Mouse (Mus musculus): ENCODE measurements around the gene Phlda3. TPM values are rescaled to one million over a fixed set of nuclear protein-coding genes. Genes with fewer than 3 reads are reported as not detected.
A peak's percentile ranks its signal among the peaks of the same experiment; 100 is the strongest.

The Phlda3 gene
- polyA plus RNA-seq, 1 experiment from 2014 or later = 22.8 TPM

DNA sequence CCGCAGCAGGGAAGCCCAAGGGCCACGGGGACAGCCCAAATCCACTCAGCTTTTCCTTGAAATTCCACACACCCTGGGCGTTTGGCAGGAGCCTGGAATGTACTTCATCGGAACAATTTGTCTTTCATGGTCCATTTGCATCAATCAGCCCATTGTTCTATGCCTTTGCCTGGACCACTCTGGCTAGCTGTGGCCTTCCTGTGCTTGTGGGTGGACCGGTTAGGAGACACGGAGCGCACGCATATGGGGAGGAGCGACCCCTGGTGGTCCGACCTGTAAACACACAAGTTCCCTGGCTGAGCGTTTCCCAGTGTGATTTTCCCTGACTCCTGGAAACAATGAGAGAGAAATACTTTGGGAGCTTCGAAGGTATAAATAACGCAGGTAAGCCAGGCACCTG lies 15.3 kb downstream of the Phlda3 start:
- WGBS = 17% methylated on average over 13 of the region's 13 CpGs
- Histone ChIP-seq H3K36me3 (no peaks in the 10 kb centered on the region), H3K4me3 (no peak overlapping the region), H3K4me1 (peaks cover 30% of the 10 kb centered on the region), H3K27ac (replicated peaks) (no peak overlapping the region), H3K9me3 (replicated peaks) (no peaks in the 10 kb centered on the region), H3K27me3 (ENCODE audit: low read depth, poor library complexity, severe bottlenecking) (peaks cover 38% of the 10 kb centered on the region)
- DNase-seq (ENCODE audit: low spot score) = peak; percentile 77

DNA sequence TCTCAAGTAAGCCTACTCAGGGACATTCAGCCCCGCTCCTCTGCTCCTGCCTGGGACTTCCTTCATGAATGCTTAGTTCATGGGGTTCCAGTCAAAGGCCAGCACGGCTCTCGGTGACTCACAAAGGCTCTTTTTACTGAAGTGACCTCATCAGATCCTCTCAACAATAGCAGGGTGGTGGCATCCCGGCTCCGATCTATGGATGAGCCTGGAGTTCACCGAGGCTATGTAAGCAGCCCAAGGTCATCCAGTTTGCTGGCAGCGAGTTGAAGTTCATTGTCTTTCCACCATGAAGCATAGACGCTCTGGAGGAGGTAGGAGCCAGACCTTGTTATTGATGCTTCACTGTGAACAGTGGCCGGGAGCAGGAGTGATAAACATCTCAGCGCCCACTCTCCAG lies 16.9 kb downstream of the Phlda3 start:
- 25% methylated on average over 10 of the region's 10 CpGs for WGBS
- DNase-seq (ENCODE audit: low spot score) = peak; percentile 51

DNA sequence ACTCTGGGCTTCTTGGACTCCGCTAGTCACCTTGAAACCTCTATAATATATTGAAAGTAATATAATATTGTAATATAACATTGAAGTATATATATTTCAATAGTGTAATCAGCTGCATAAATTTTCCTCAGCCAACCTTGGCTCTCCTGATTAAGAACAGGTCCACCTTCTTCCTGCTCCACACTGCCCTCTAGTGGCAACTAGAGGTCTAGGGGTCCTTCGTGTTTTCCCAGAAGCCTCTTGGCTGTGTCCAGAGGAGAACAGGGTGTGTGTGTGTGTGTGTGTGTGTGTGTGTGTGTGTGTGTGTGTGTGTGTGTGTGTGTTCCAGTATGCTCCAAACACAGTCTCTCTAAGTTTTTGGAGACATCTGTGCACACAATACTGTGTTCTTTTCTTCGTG lies 21.9 kb downstream of the Phlda3 start:
- DNase-seq (ENCODE audit: low spot score) = peak; percentile 80
- no peaks in the 10 kb centered on the region for H3K36me3 ChIP-seq
- H3K27me3 ChIP-seq (ENCODE audit: low read depth, poor library complexity, severe bottlenecking) = peaks cover 29% of the 10 kb centered on the region
- no peaks in the 10 kb centered on the region for H3K9me3 ChIP-seq (replicated peaks)
- no peak overlapping the region for H3K27ac ChIP-seq (replicated peaks)
- 47% methylated on average over 3 of the region's 3 CpGs for WGBS
- no peak overlapping the region for H3K4me3 ChIP-seq
- H3K4me1 ChIP-seq = peaks cover 17% of the 10 kb centered on the region

More for the DNA sequence above, 16.9 kb downstream of the Phlda3 start:
- no peaks in the 10 kb centered on the region for H3K9me3 ChIP-seq (replicated peaks)
- H3K4me3 ChIP-seq = 0 out of 2 replicates have a peak overlapping the region, but pooled peaks have one; percentile 12
- H3K27ac ChIP-seq (replicated peaks) = peak overlapping the region; percentile 24; the same call in 1 of the 2 replicates
- peaks cover 30% of the 10 kb centered on the region for H3K4me1 ChIP-seq
- no peaks in the 10 kb centered on the region for H3K36me3 ChIP-seq
- peaks cover 33% of the 10 kb centered on the region for H3K27me3 ChIP-seq (ENCODE audit: low read depth, poor library complexity, severe bottlenecking)

DNA sequence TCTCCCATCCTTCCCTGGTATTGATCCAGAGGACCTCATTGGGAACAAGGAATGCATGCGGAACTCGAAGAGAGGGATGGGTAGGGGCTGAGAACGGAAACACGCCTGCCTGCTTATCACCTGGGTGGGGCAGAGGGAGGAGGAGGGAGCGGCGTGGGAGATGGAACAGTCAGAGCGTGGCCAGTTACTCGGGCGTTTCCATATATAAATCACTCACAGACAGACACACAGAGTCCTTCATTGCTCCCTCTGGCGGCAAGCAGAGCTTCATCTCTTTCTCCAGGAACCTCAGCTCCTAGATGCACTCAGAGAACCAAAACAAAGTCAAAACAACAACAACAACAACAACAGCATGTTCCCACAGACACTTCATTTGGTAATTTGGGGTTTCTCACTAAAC lies 22.8 kb downstream of the Phlda3 start:
- no peak for DNase-seq (ENCODE audit: low spot score)
- Histone ChIP-seq H3K36me3 (no peaks in the 10 kb centered on the region), H3K4me1 (peaks cover 17% of the 10 kb centered on the region), H3K27ac (replicated peaks) (no peak overlapping the region), H3K4me3 (no peak overlapping the region), H3K9me3 (replicated peaks) (no peaks in the 10 kb centered on the region), H3K27me3 (ENCODE audit: low read depth, poor library complexity, severe bottlenecking) (peaks cover 38% of the 10 kb centered on the region)
- 58% methylated on average over 10 of the region's 10 CpGs for WGBS

DNA sequence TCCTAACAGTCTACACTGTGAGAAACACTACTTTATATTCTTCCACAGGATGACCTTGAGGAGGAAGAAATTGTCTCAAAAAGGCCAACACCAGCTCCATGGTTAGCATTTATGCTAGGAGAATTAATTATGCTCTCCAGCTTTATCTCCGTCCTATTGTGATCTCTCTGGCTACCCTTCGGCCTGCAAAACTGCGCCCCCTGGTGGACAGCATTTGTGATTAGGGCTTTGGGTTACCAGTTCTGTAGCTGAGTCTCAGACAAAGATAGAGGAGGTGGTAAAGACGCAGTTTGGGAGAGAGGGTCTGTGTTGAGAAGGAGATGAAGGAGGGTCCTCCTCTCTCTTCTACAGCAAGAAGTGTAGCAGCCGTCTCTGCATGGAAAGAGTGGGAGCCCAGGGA lies 23.9 kb downstream of the Phlda3 start:
- Histone ChIP-seq H3K27ac (replicated peaks) (peak overlapping the region; percentile 50; the same call in 1 of the 2 replicates), H3K4me1 (peaks cover 27% of the 10 kb centered on the region), H3K27me3 (ENCODE audit: low read depth, poor library complexity, severe bottlenecking) (peaks cover 48% of the 10 kb centered on the region), H3K4me3 (no peak overlapping the region), H3K36me3 (no peaks in the 10 kb centered on the region), H3K9me3 (replicated peaks) (no peaks in the 10 kb centered on the region)
- DNase-seq (ENCODE audit: low spot score) = peak; percentile 82
- WGBS = 11% methylated on average over 5 of the region's 5 CpGs

DNA sequence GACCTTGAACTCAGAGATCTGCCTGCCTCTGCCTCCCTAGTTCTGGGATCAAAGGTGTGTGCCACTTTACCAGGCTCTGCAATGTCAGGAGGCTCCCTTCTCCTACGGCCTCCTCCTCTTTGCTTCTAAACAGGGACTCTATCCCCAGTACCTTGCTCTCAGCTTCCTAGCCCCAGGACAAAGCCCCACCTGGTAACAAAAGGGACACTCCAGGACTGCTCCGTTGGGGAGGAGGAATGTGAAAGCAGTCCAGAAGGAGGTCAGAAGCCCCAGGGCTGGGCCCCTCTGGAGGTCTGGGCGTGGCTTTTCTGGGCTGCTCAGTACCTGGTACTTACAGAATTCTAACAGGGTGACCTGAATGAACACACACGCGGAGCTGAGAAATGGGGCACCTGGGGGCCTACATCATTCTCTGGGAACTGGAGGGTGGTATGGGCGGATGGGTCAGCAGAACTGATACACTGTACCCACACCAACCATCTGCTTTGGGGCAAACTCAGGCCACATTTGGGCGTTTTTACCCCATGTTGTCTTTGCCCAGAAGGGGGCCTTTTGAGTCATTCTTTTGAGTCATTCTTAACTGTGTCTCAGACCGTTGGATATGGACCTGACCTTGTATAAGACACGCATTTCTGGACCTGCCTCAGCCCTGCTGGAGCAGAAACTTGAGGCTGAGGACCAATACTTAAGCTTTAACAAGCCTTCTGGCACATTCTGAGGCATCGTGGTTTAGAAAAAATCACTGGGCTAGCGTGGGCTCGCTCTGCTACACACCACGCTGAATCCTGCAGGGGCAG lies 26.4 kb downstream of the Phlda3 start:
- Histone ChIP-seq H3K4me3 (no peak overlapping the region), H3K27ac (replicated peaks) (no peak overlapping the region), H3K9me3 (replicated peaks) (no peaks in the 10 kb centered on the region), H3K36me3 (no peaks in the 10 kb centered on the region), H3K27me3 (ENCODE audit: low read depth, poor library complexity, severe bottlenecking) (peaks cover 73% of the 10 kb centered on the region), H3K4me1 (peaks cover 38% of the 10 kb centered on the region)
- no peak for DNase-seq (ENCODE audit: low spot score)
- 62% methylated on average over 13 of the region's 13 CpGs for WGBS

DNA sequence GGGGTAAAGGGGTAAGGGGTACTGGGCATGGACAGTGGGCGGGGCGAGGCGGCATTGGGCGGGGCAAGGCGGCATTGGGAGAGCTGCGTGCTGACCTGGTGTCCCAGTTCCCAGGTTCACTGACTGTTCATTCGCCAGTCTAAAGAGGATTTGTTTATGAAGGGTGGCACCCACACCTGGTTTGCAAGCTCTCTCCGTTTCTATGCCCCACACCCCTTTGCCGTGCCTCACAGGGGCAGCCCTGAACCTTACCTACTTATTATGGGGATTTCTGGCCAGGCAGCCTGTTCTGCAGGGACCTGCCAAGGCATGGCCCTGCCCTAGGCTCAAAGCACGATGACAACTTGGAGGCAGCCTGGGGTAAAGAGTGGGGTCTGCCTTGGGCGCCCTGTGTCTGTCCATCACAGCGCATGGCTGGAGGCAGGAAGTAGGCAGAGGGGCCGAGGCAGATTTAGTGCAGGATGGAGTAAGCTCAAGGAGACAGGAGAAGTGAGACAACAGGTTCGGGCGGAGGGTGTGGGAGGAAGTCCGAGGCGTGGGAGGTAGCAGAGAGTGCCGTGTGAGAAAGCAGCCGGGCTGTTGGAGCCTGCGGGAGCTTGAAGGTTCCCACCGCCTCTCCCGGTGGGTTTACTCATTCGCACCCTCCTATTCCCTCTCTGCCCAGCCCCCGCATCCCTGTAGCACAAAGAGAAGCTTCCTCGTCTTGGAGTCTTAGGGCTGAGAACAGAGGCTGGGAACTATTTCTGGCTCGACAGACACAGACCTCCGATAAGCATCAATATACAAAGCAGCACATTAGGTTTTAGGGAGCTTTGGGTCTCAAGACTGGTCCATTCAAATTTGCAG lies 27.7 kb downstream of the Phlda3 start:
- peak; percentile 44 for DNase-seq (ENCODE audit: low spot score)
- Histone ChIP-seq H3K27ac (replicated peaks) (peak overlapping the region; percentile 79), H3K4me3 (peak overlapping the region; percentile 46), H3K36me3 (no peaks in the 10 kb centered on the region), H3K4me1 (peaks cover 38% of the 10 kb centered on the region), H3K27me3 (ENCODE audit: low read depth, poor library complexity, severe bottlenecking) (peaks cover 73% of the 10 kb centered on the region), H3K9me3 (replicated peaks) (no peaks in the 10 kb centered on the region)
- 15% methylated on average over 27 of the region's 27 CpGs for WGBS

DNA sequence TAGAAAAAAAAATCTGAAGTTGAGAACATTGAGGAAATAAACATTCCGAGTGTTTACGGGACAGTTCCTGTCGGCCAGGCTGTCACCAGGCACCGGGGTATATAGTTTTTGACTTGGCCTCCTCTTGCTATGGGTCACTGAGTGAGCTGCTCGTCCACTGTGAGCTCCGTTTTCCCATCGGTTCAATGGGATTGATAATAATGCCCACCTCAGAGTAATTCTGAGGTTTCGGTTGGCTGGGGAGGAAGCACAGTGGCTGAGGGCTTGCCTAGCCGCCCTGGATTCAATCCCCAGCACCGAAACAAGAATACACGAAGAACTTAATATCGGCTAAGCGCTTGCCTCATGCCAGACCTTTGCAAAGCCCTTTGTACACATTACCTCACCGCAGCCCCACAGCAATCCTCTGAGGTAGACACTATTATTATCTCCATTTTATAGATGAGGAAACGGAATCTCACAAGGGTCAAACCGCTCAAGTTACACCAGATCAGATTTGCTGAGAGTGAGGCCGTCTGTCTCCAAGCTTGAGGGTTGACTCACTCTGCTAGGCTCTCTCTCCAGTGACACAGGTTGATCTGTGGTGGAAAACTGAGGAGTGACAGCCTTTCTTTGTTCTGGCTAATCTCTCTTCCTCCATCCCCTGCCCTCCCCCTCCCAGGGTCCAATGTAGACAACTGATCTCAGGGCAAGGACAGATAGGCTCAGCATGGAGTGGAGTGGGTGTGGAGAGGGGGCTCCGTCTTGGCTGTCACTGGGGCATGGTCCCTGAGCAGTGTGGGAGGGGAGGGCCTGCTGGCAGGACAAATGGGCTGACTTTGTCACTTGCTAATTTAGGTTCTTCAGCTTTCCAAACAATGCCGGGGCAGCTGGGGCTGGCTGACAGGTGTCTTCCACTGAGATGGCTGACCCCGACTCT lies 28.6 kb downstream of the Phlda3 start:
- H3K4me1 ChIP-seq = peaks cover 43% of the 10 kb centered on the region
- peak overlapping the region; percentile 46 for H3K4me3 ChIP-seq
- peaks cover 73% of the 10 kb centered on the region for H3K27me3 ChIP-seq (ENCODE audit: low read depth, poor library complexity, severe bottlenecking)
- H3K36me3 ChIP-seq = no peaks in the 10 kb centered on the region
- WGBS = 34% methylated on average over 20 of the region's 20 CpGs
- peak; percentile 60 for DNase-seq (ENCODE audit: low spot score)
- no peaks in the 10 kb centered on the region for H3K9me3 ChIP-seq (replicated peaks)
- H3K27ac ChIP-seq (replicated peaks) = peak overlapping the region; percentile 79

DNA sequence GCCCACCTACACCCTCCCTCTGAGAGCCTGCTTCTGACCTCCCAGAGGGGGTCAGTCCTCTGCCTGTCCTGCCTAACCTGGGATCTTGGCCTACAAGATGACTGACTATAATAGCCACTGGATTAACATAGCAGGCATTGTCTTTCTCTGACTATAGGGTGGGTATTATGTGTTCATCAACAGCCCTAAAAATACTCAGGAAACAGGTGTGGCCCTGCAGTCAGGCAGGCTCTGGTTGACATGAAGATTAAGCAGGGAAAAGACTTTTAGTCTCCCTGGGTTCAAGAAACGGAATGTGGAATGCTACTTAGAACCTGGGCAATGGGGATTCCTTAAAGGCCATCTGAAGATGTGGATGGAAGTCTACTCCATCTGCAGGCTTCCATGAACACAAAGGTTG lies 32.6 kb downstream of the Phlda3 start:
- Histone ChIP-seq H3K27me3 (ENCODE audit: low read depth, poor library complexity, severe bottlenecking) (peaks cover 52% of the 10 kb centered on the region), H3K9me3 (replicated peaks) (no peaks in the 10 kb centered on the region), H3K36me3 (no peaks in the 10 kb centered on the region), H3K27ac (replicated peaks) (no peak overlapping the region), H3K4me1 (peaks cover 38% of the 10 kb centered on the region), H3K4me3 (no peak overlapping the region)
- no peak for DNase-seq (ENCODE audit: low spot score)
- WGBS = 73% methylated on average over 1 of the region's 1 CpGs

DNA sequence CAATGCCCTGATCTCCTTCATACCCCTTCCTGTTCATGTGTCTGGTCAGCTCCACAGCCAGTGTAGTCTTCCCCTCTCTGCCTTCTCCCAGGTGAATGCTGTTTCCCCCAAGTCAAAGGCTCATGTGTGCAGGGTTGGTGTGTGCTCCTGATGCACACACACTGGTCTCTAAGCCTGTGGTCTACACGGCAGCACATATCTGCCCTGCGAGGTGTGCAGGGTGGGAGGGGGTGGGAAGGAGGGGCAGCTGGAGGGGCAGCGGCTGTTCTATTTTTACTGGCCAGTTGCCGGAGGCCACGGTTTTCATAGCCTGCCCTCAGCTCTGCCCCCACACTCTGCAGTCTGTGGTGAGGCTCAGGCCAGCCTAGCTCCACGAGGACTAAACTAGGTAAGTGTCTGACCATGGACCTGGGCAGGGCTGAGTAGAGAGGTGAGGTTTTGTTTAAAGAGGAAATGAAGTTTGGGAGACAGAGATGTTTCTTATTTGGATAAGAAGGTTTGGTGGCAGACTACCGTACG lies 33.2 kb downstream of the Phlda3 start:
- WGBS = 84% methylated on average over 8 of the region's 8 CpGs
- Histone ChIP-seq H3K4me1 (peaks cover 32% of the 10 kb centered on the region), H3K27me3 (ENCODE audit: low read depth, poor library complexity, severe bottlenecking) (peaks cover 45% of the 10 kb centered on the region; the same call in 1 of the 2 replicates), H3K36me3 (no peaks in the 10 kb centered on the region), H3K27ac (replicated peaks) (no peak overlapping the region), H3K9me3 (replicated peaks) (no peaks in the 10 kb centered on the region), H3K4me3 (no peak overlapping the region)
- DNase-seq (ENCODE audit: low spot score) = no peak

DNA sequence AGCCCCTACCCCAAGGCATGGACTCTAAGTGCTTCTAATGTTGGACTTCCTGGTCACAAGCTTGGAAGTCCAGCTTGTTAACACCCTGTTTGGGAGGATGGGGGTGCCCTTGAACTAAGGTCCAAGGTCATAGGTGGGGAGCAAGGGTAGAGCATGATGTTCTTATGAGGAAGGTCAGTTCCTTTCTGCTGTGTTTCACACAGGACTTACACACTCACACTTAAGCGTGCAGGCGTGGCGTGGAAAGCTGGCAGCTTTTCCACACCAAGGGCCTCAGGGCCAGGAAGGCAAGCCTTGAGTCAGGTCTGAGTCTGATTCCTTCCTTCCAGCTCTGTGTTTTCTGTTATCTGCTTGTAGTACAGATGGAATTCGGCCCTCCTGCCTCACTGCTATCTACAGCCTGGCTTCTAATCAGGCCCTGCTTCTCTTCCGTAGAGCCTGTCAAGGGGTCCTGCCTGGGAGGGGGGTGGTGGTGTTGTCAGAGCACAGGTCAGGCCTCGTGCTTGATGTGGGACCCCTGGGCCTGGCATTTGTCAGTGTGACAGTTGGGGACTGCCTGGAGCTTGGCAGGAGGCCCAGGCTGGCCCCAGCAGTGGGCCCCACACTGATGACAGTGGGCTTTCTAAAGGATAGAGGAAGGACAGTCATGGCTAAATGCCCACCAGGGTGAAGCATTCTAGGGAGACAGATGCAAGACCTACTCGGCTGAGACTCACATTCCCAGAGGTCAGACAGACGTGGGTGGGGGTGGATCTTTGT lies 34.5 kb downstream of the Phlda3 start:
- H3K4me1 ChIP-seq = peaks cover 20% of the 10 kb centered on the region
- H3K4me3 ChIP-seq = no peak overlapping the region
- 55% methylated on average over 8 of the region's 8 CpGs for WGBS
- peaks cover 34% of the 10 kb centered on the region; the same call in 1 of the 2 replicates for H3K27me3 ChIP-seq (ENCODE audit: low read depth, poor library complexity, severe bottlenecking)
- no peaks in the 10 kb centered on the region for H3K36me3 ChIP-seq
- no peak for DNase-seq (ENCODE audit: low spot score)
- no peaks in the 10 kb centered on the region for H3K9me3 ChIP-seq (replicated peaks)
- H3K27ac ChIP-seq (replicated peaks) = peak overlapping the region; percentile 65

Data from midbrain, embryonic 10.5 days (tissue).